Mouse (Mus musculus) heart, adult 2 months (tissue): Measurements from ENCODE around the gene Atg13. TPM values are rescaled to one million over a fixed set of nuclear protein-coding genes. Genes with fewer than 3 reads are reported as not detected.

Experiments used
- DNase-seq, 2 experiments: peaks; one replicate each; pipeline ENCODE4 v3.0.0; 2021
- H3K27ac ChIP-seq: fragments of 200-600 bp; 2 replicates; pipeline ENCODE4 v1.8.1; 2022
- H3K27me3 ChIP-seq: fragments of 200-500 bp; 2 replicates; pipeline ENCODE4 v1.6.1; 2012; ENCODE audit warnings: mild to moderate bottlenecking, low read length, inconsistent platforms, mixed read lengths; ENCODE audit not compliant: control insufficient read depth, insufficient read depth
- H3K36me3 ChIP-seq: fragments of 200-500 bp; 2 replicates; pipeline ENCODE4 v1.6.1; 2012; ENCODE audit warnings: low read length, inconsistent platforms; ENCODE audit not compliant: control insufficient read depth, insufficient read depth
- H3K4me1 ChIP-seq: fragments of 200-500 bp; 2 replicates; pipeline ENCODE4 v1.6.1; 2011; ENCODE audit warnings: low read length; ENCODE audit not compliant: control insufficient read depth, insufficient read depth
- H3K4me3 ChIP-seq: fragments of 200-600 bp; 2 replicates; pipeline ENCODE4 v1.8.1; 2022
- H3K79me2 ChIP-seq: fragments of 200-500 bp; replicated peaks from 2 replicates; pipeline ENCODE4 v1.6.1; 2012; ENCODE audit warnings: mild to moderate bottlenecking, inconsistent platforms, low read length, moderate library complexity, mixed read lengths; ENCODE audit not compliant: control insufficient read depth, insufficient read depth
- H3K9ac ChIP-seq: fragments of 200-500 bp; 2 replicates; pipeline ENCODE4 v1.6.1; 2012; ENCODE audit warnings: low read depth, mild to moderate bottlenecking, control low read depth, inconsistent platforms, low read length, mixed read lengths
- CTCF ChIP-seq: fragments of 200-600 bp; IDR thresholded peaks from 2 replicates; pipeline ENCODE4 v1.8.1; 2022; ENCODE audit warnings: antibody characterized with exemption, mild to moderate bottlenecking, moderate library complexity
- EP300 ChIP-seq: fragments of 200-500 bp; IDR thresholded peaks from 2 replicates; pipeline ENCODE4 v1.6.1; 2011; ENCODE audit warnings: low read depth, low read length, control low read depth; ENCODE audit not compliant: insufficient read depth
- POLR2A ChIP-seq: fragments of 200-500 bp; IDR thresholded peaks from 2 replicates; pipeline ENCODE4 v1.6.1; 2011; ENCODE audit warnings: mild to moderate bottlenecking, low read depth, low read length, control low read depth; ENCODE audit not compliant: insufficient read depth
- WGBS: fragments of 180-500 bp; shearing (Covaris S2); methylation state at CpG from one replicate; pipeline ENCODE4 v1.1.7; 2018; 5-methylcytosine and 5-hydroxymethylcytosine counted together
- intact Hi-C: fragments of 180-260 bp; cut with DNase I; formaldehyde crosslinking; loops from one replicate; pipeline ENCODE4 v1.15.1; 2025
- polyA plus RNA-seq: library from polyadenylated mRNA; depleted of rRNA; stranded (reverse); fragments of >200 nt; gene quantifications from 2 replicates; pipeline ENCODE4 v1.2.3, GENCODE M21; 2012
- total RNA-seq, 2 experiments: library from RNA; stranded (reverse); gene quantifications; 2 replicates each; pipeline ENCODE4 v1.2.3; 2021

Gene Atg13
- total and polyA plus RNA-seq, 3 experiments: 43.1 to 66.4 (median 54.1) TPM

DNA sequence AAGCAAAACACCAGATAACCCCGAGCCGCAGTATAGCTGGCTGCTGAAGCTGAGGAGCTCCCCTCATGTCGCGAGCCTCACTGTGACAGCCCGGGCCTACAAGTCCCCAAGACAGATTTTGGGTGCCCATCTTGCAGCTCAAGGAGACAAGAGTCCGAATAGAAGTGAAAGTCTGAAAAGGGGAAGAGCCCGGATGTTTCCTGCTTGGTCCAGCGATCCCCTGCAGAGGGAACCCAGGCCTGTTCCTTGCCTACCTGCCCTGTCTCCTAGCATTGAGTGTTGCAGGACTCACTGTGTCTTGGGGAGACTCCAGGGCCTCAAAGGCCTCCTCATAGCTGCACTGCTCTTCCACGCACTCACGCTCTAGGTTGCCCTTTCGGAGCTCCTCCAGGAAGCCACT, 74.9 kb downstream of the Atg13 start:
- H3K27me3 ChIP-seq: no peaks in the 10 kb centered on the region
- H3K27ac ChIP-seq: no peak overlapping the region
- no peak overlapping the region for H3K9ac ChIP-seq
- intact Hi-C loops: no loop called here
- H3K36me3 ChIP-seq: no peaks in the 10 kb centered on the region
- H3K4me3 ChIP-seq: no peak overlapping the region
- WGBS: 74% methylated on average over 11 of the region's 11 CpGs
- DNase-seq: no peak
- no peaks in the 10 kb centered on the region for H3K79me2 ChIP-seq
- no peaks in the 10 kb centered on the region for H3K4me1 ChIP-seq
- TF ChIP-seq POLR2A (no peak), CTCF (no peak; the same call in 1 of the 2 replicates), EP300 (no peak)

DNA sequence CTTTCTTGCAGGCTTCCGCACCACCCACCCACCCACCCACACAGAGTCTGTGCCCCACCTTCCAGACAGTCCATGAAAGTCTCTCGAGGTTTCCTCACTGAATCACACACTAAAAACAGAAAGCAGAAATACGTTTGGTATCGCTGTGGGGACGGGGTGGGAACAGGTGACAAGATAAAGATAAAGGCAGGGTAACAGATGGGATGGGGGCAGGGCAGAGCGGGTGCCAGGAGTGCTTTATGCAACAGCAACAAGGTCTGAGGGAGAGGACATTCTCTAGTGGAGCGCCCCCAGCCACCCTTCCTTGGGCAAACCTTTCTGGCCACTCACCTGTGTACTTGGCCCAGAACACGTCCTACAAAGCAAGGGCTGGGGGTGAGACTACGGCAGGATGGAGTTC, 75.5 kb downstream of the Atg13 start:
- 74% methylated on average over 9 of the region's 9 CpGs for WGBS
- Histone ChIP-seq H3K27me3 (no peaks in the 10 kb centered on the region), H3K36me3 (no peaks in the 10 kb centered on the region), H3K4me3 (no peak overlapping the region), H3K79me2 (no peaks in the 10 kb centered on the region), H3K4me1 (no peaks in the 10 kb centered on the region), H3K9ac (no peak overlapping the region), H3K27ac (no peak overlapping the region)
- no peak for TF ChIP-seq POLR2A
- TF ChIP-seq EP300: no peak
- TF ChIP-seq CTCF: no peak
- no peak for DNase-seq
- intact Hi-C loops: no loop called here

DNA sequence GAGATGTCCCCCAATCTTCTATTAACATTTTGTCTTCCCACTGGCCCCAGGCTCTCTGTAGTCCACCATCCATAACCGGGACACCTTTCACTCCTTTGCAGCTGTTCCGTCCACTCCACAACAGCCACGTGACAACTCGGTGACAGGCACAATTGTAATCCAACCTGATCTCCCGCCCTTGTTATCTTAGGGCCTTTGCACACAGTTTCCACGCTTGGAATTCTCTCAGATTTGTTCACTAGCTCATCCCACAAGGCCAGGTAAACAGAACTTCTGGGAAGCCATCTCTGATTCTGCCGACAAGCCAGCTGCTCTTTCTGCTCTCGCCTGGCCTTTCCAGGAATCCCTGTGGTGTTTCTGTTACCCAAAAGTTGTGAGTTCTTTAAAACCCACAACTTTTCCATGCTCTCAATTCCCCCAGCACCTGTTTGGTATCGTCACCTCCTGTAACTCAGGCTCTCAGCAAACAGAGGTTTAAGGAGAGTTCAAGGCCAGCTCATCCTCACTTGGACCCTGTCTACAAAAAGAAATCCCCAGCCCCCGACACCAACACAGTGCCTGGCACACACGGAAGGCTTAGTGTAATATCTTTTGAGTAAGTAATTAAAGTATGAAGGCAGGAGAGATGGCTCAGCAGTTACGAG, 76.9 kb downstream of the Atg13 start:
- Histone ChIP-seq H3K4me3 (no peak overlapping the region), H3K9ac (no peak overlapping the region), H3K4me1 (no peaks in the 10 kb centered on the region), H3K27me3 (no peaks in the 10 kb centered on the region), H3K27ac (no peak overlapping the region), H3K36me3 (no peaks in the 10 kb centered on the region), H3K79me2 (no peaks in the 10 kb centered on the region)
- WGBS: 68% methylated on average over 12 of the region's 12 CpGs
- no peak for DNase-seq
- no peak for TF ChIP-seq CTCF
- TF ChIP-seq EP300: no peak
- TF ChIP-seq POLR2A: no peak
- intact Hi-C loops: no loop called here

DNA sequence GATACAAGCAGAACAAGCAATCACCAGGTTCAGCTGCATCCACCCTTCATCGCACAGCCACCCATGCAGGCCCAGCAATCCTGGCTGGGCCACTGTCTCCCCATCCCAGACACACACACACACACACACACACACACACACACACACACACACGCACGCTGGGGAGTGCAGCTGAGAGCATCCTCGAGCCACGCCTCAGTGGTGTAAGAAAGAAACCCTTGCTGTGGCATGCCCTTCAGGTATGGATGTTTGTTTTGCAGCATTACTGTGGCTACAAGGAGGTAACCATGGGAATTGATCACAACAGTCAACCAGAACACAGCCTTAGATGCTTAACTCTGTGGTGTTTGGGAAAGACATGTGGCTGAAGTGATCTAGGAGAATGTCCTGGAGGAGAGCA, 78.1 kb downstream of the Atg13 start:
- no peaks in the 10 kb centered on the region for H3K4me1 ChIP-seq
- TF ChIP-seq EP300: no peak
- TF ChIP-seq CTCF: no peak
- TF ChIP-seq POLR2A: no peak
- H3K36me3 ChIP-seq: no peaks in the 10 kb centered on the region
- no peak for DNase-seq
- intact Hi-C loops: no loop called here
- H3K27ac ChIP-seq: no peak overlapping the region
- 67% methylated on average over 5 of the region's 5 CpGs for WGBS
- no peaks in the 10 kb centered on the region for H3K79me2 ChIP-seq
- H3K4me3 ChIP-seq: no peak overlapping the region
- no peak overlapping the region for H3K9ac ChIP-seq
- H3K27me3 ChIP-seq: no peaks in the 10 kb centered on the region

DNA sequence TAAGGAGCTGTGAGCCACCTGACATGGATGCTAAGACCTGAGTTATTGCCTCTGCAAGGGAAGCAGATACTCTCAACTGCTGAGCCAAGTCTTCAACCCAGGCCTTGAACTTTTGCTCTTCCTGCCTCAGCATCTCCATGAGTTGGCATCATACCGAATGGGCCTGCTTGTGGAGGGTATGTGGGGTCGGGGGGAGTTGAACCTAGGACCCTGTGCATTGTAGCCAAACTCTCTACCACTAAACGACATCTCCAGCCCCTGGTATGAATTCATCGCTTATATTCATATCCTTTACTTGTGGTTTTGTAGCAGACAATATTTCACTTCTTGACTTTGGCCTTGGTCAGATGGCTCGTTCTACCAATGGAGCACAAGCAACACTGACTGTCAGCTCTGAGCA, 78.5 kb downstream of the Atg13 start:
- no peak overlapping the region for H3K9ac ChIP-seq
- H3K4me1 ChIP-seq: no peaks in the 10 kb centered on the region
- 85% methylated on average over 5 of the region's 5 CpGs for WGBS
- no peak overlapping the region for H3K4me3 ChIP-seq
- H3K79me2 ChIP-seq: no peaks in the 10 kb centered on the region
- H3K27ac ChIP-seq: no peak overlapping the region
- no peaks in the 10 kb centered on the region for H3K36me3 ChIP-seq
- no peak for TF ChIP-seq CTCF
- no peak for TF ChIP-seq POLR2A
- no peak for TF ChIP-seq EP300
- DNase-seq: no peak
- intact Hi-C loops: no loop called here
- no peaks in the 10 kb centered on the region for H3K27me3 ChIP-seq

DNA sequence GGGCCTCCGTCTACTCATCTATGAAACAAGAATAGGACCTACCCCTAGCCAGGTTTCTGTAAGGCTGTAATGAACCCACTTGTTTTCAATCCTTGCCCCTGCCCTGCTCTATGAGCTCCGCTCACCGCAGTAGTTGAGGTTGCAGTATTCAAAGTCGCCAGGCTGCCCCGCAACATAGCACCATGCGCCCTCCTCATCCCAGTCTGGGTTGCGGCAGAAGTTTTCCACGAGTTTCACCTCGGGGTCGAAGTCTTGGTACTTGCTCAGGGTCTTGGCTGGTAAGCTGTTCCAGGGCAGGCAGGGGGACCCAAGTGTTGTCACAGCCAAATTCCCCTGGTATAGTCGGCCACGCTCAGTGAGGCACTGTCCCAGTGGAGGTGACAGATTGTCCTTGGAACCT, 80.0 kb downstream of the Atg13 start:
- WGBS: 87% methylated on average over 12 of the region's 12 CpGs
- no peak overlapping the region for H3K9ac ChIP-seq
- no peaks in the 10 kb centered on the region for H3K36me3 ChIP-seq
- intact Hi-C loops: no loop called here
- H3K4me3 ChIP-seq: no peak overlapping the region
- H3K79me2 ChIP-seq: no peaks in the 10 kb centered on the region
- no peak overlapping the region for H3K27ac ChIP-seq
- TF ChIP-seq POLR2A (no peak), CTCF (no peak), EP300 (no peak)
- H3K27me3 ChIP-seq: no peaks in the 10 kb centered on the region
- no peak for DNase-seq
- H3K4me1 ChIP-seq: no peaks in the 10 kb centered on the region
